Mouse (Mus musculus) brain, embryonic 14.5 days (tissue): ENCODE data around the gene Asah2.

Experiments
- CTCF ChIP-seq: fragments of 200-500 bp; IDR thresholded peaks from 2 replicates; pipeline ENCODE4 v1.5.1; 2012; ENCODE audit warnings: inconsistent platforms, mild to moderate bottlenecking, moderate library complexity, borderline replicate concordance; ENCODE audit not compliant: insufficient read depth, insufficient read length; ENCODE audit errors: extremely low read depth
- POLR2A ChIP-seq: fragments of 200-500 bp; IDR thresholded peaks from 2 replicates; pipeline ENCODE4 v1.6.1; 2012; ENCODE audit warnings: mild to moderate bottlenecking, inconsistent platforms, borderline replicate concordance; ENCODE audit not compliant: poor library complexity, insufficient read depth, insufficient read length, severe bottlenecking; ENCODE audit errors: extremely low read depth

GRCm38 (mm10) chr19:32136888-32137625 is 29.0 kb upstream of the Asah2 start:
- TF ChIP-seq POLR2A = no peak
- no peak for TF ChIP-seq CTCF
